ENCODE assay signal across 16 mouse cellular contexts in the genomic region with DNA sequence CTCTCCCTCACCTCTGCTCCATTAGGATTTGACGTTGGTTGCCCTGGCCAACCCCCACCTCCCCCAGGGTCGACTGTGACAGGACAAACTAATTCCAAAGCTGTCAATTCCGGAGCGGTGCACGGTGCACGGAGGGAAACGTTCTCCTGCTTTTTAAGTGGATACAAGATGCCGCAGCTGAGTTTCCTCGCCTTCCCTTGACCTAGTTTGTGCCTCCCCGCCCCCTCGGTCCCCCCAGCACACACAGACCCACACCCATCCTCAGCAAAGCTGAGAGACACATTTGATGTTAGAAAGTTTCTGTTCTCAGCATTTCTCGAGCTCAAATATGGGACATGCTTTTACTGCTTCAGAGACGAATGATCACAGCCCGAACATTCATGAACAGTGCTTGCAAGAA. TPM values are rescaled to one million over a fixed set of nuclear protein-coding genes. Genes with fewer than 3 reads are reported as not detected.
A peak's percentile ranks its signal among the peaks of the same experiment; 100 is the strongest.
DNase-seq lines count a peak whose midpoint lies in the region; ATAC-seq lines count a peak whose summit lies in the region.
"Had no signal": no experiment of that assay in that cellular context is flagged by ENCODE, and none has a peak within 500 bp of the region (broad histone marks: within the 10 kb centered on the region; RNA-seq: fewer than 3 reads in every experiment).

No protein-coding gene starts in this region.

- H3K9me3 ChIP-seq in heart, embryonic 12.5 days (replicated peaks): no peaks in the 10 kb centered on the region
- no peaks in the 10 kb centered on the region for H3K9me3 ChIP-seq in limb, embryonic 13.5 days
- H3K9me3 ChIP-seq in limb, embryonic 10.5 days (replicated peaks): no peaks in the 10 kb centered on the region
- H3K9me3 ChIP-seq: heart, embryonic 15.5 days; intestine, embryonic 15.5 days; limb, embryonic 12.5 days had no signal

- no peak overlapping the region for H3K9ac ChIP-seq in heart, embryonic 12.5 days
- no peak overlapping the region for H3K9ac ChIP-seq in limb, embryonic 13.5 days
- H3K9ac ChIP-seq: forebrain, postnatal 0 days; heart, embryonic 15.5 days; intestine, embryonic 15.5 days; limb, embryonic 12.5 days; liver, postnatal 0 days had no signal

- peaks cover 29% of the 10 kb centered on the region for H3K4me1 ChIP-seq in heart, embryonic 12.5 days (replicated peaks)
- peaks cover 6% of the 10 kb centered on the region for H3K4me1 ChIP-seq in limb, embryonic 13.5 days
- no peaks in the 10 kb centered on the region for H3K4me1 ChIP-seq in limb, embryonic 10.5 days
- H3K4me1 ChIP-seq: intestine, embryonic 15.5 days; limb, embryonic 12.5 days had no signal

- H3K4me3 ChIP-seq in heart, embryonic 12.5 days: no peak overlapping the region
- H3K4me3 ChIP-seq in limb, embryonic 13.5 days: no peak overlapping the region
- no peak overlapping the region for H3K4me3 ChIP-seq in limb, embryonic 10.5 days
- H3K4me3 ChIP-seq: heart, embryonic 15.5 days; intestine, embryonic 15.5 days; limb, embryonic 12.5 days had no signal

- peak overlapping the region; percentile 3; the same call in 1 of the 2 replicates for H3K4me2 ChIP-seq in heart, embryonic 12.5 days
- peak overlapping the region; percentile 11; the same call in 1 of the 2 replicates for H3K4me2 ChIP-seq in limb, embryonic 13.5 days (replicated peaks)
- H3K4me2 ChIP-seq: heart, embryonic 15.5 days; intestine, embryonic 15.5 days; limb, embryonic 12.5 days had no signal

- no peak for DNase-seq in heart, postnatal 10 days
- DNase-seq in limb, embryonic 10.5 days (ENCODE audit: low spot score): no peak
- peak; percentile 56 for DNase-seq in retina, postnatal 1 day
- DNase-seq in retina, embryonic 14.5 days (ENCODE audit: low spot score): no peak
- DNase-seq in thymus, postnatal 36 days: peak; percentile 68 to 82
- DNase-seq in layer of hippocampus, adult 11-12 months (ENCODE audit: low spot score): no peak
- DNase-seq: cerebellum, adult 9-11 months; forebrain, postnatal 0 days; gastrocnemius, postnatal 14 days; kidney, postnatal 14 days; liver, postnatal 0 days had no signal

- H3K27ac ChIP-seq in heart, embryonic 12.5 days (ENCODE audit: poor library complexity, severe bottlenecking): no peak overlapping the region
- H3K27ac ChIP-seq in limb, embryonic 13.5 days: no peak overlapping the region
- no peak overlapping the region for H3K27ac ChIP-seq in limb, embryonic 10.5 days
- H3K27ac ChIP-seq: heart, embryonic 15.5 days; intestine, embryonic 15.5 days; limb, embryonic 12.5 days had no signal

- intact Hi-C loops in heart, postnatal 10 days (cut with DNase I): no loop called here

- ATAC-seq in heart, embryonic 12.5 days (ENCODE audit: insufficient number of reproducible peaks, low FRiP score): no peak
- ATAC-seq in limb, embryonic 13.5 days (ENCODE audit: low FRiP score, low read depth): no peak
- ATAC-seq: forebrain, postnatal 0 days; intestine, embryonic 15.5 days; liver, postnatal 0 days had no signal

- WGBS in heart, embryonic 12.5 days: 38% methylated on average over 14 of the region's 14 CpGs
- WGBS in limb, embryonic 13.5 days: 38% methylated on average over 14 of the region's 14 CpGs
- 57% methylated on average over 14 of the region's 14 CpGs for WGBS in limb, embryonic 10.5 days

- peaks cover 20% of the 10 kb centered on the region; the same call in 1 of the 2 replicates for H3K27me3 ChIP-seq in heart, embryonic 12.5 days (replicated peaks)
- H3K27me3 ChIP-seq in limb, embryonic 13.5 days: no peaks in the 10 kb centered on the region
- 0 out of 2 replicates have a peak, but pooled peaks cover under 1% of the 10 kb centered on the region for H3K27me3 ChIP-seq in limb, embryonic 10.5 days (ENCODE audit: low read depth, poor library complexity, severe bottlenecking)
- H3K27me3 ChIP-seq: intestine, embryonic 15.5 days; limb, embryonic 12.5 days had no signal

- H3K36me3 ChIP-seq in heart, embryonic 12.5 days: no peaks in the 10 kb centered on the region
- H3K36me3 ChIP-seq in limb, embryonic 13.5 days: no peaks in the 10 kb centered on the region
- H3K36me3 ChIP-seq in limb, embryonic 10.5 days: no peaks in the 10 kb centered on the region
- H3K36me3 ChIP-seq: heart, embryonic 15.5 days; intestine, embryonic 15.5 days; limb, embryonic 12.5 days had no signal

RNA-seq across cellular contexts. Expression of a gene that starts 40.9 kb away (rescaled TPM):
- polyA plus RNA-seq in heart, embryonic 12.5 days (2016; fragmentation: Nextera tagmentation; extraction: Ambion mirVana): 0.08 and 0.20 TPM in 2 replicates
- total RNA-seq in heart, postnatal 10 days (2021): under 1 TPM; 0.19 to 0.22 TPM
- polyA plus RNA-seq in limb, embryonic 13.5 days (2015; fragmentation: Nextera tagmentation; extraction: Ambion mirVana): 1.5 and 1.6 TPM in 2 replicates
- 0.98 and 1.2 TPM in 2 replicates for polyA plus RNA-seq in limb, embryonic 10.5 days (2016; fragmentation: Nextera tagmentation; extraction: Ambion mirVana)

RNA-seq across cellular contexts. Expression of a gene that starts 58.3 kb away (rescaled TPM):
- 11.2 and 12.0 TPM in 2 replicates for polyA plus RNA-seq in heart, embryonic 12.5 days (2016; fragmentation: Nextera tagmentation; extraction: Ambion mirVana)
- total RNA-seq in heart, postnatal 10 days (2021): 1 to 10 TPM; 1.6 to 2.0 TPM
- 0.93 and 1.2 TPM in 2 replicates for polyA plus RNA-seq in limb, embryonic 13.5 days (2015; fragmentation: Nextera tagmentation; extraction: Ambion mirVana)
- polyA plus RNA-seq in limb, embryonic 10.5 days (2016; fragmentation: Nextera tagmentation; extraction: Ambion mirVana): 0.45 and 1.3 TPM in 2 replicates
- total RNA-seq: forebrain, postnatal 0 days had no signal
- polyA plus RNA-seq: forebrain, postnatal 0 days had no signal

Comparison
In these comparisons a context has a peak if more than half of its experiments do, and no peak if none do; other contexts are left out.
1. DNase-seq: peak in retina, postnatal 1 day (single experiment) and thymus, postnatal 36 days (2 of 2); none in heart, postnatal 10 days (0 of 2), limb, embryonic 10.5 days (single experiment), retina, embryonic 14.5 days (single experiment) and layer of hippocampus, adult 11-12 months (single experiment).